Mouse (Mus musculus) forebrain, postnatal 0 days (tissue): ENCODE measurements at regions not wholly inside any gene's neighbourhood (a gene's known extent, or its start where the extent isn't known, plus 50 kb on each side); places are given as distances from the start of the nearest gene placed in this dataset.

Experiments used
- ATAC-seq: fragments of 200-750 bp; cut with Nextera tagmentation; 2 replicates; pipeline ENCODE4 v1.8.0; 2017; ENCODE audit warnings: mild to moderate bottlenecking, moderate library complexity
- DNase-seq: peaks from one replicate; pipeline ENCODE4 v3.0.0-alpha.2; 2015
- H3K27ac ChIP-seq: fragments of 300-500 bp; sonication (generic); 2 replicates; pipeline ENCODE4 v1.5.1; 2014; ENCODE audit warnings: low read depth, mild to moderate bottlenecking, antibody characterized with exemption, low read length, moderate library complexity, mixed read lengths
- H3K27me3 ChIP-seq: fragments of 300-500 bp; sonication (generic); 2 replicates; pipeline ENCODE4 v1.6.1; 2014; ENCODE audit warnings: mild to moderate bottlenecking, low read length, mixed read lengths; ENCODE audit not compliant: insufficient read depth
- H3K36me3 ChIP-seq: fragments of 300-500 bp; sonication (generic); 2 replicates; pipeline ENCODE4 v1.6.1; 2014; ENCODE audit warnings: mild to moderate bottlenecking, moderate library complexity; ENCODE audit not compliant: insufficient read depth
- H3K4me1 ChIP-seq: fragments of 300-500 bp; sonication (generic); 2 replicates; pipeline ENCODE4 v1.6.1; 2014; ENCODE audit warnings: antibody characterized with exemption; ENCODE audit not compliant: insufficient read depth
- H3K4me2 ChIP-seq: fragments of 300-500 bp; sonication (generic); 2 replicates; pipeline ENCODE4 v1.6.1; 2014; ENCODE audit warnings: low read depth, mild to moderate bottlenecking, moderate library complexity
- H3K4me3 ChIP-seq: fragments of 300-500 bp; sonication (generic); 2 replicates; pipeline ENCODE4 v1.5.1; 2014; ENCODE audit warnings: low read depth, low read length, mixed read lengths
- H3K9ac ChIP-seq: fragments of 300-500 bp; sonication (generic); 2 replicates; pipeline ENCODE4 v1.6.1; 2014; ENCODE audit warnings: mild to moderate bottlenecking
- H3K9me3 ChIP-seq: fragments of 300-500 bp; sonication (generic); 2 replicates; pipeline ENCODE4 v1.6.1; 2016; ENCODE audit warnings: low read length
- CTCF ChIP-seq: sonication (generic); IDR thresholded peaks from 2 replicates; pipeline ENCODE4 v1.5.1; 2016; ENCODE audit warnings: antibody characterized with exemption, control low read depth, low read depth
- WGBS: fragments of 180-500 bp; shearing (Covaris S2); extraction: QIAGEN DNeasy Blood & Tissue Kit; methylation state at CpG from one replicate; pipeline ENCODE4 v1.1.7; 2014; 5-methylcytosine and 5-hydroxymethylcytosine counted together

- Histone ChIP-seq H3K9me3 (no peaks in the 10 kb centered on the region), H3K36me3 (no peaks in the 10 kb centered on the region), H3K4me3 (peak overlapping the region; percentile 41), H3K27me3 (no peaks in the 10 kb centered on the region), H3K4me1 (peaks cover 24% of the 10 kb centered on the region), H3K27ac (peak overlapping the region; percentile 91), H3K9ac (peak overlapping the region; percentile 70), H3K4me2 (peak overlapping the region; percentile 65)
- DNase-seq (peak; percentile 63), ATAC-seq (no peak)
- no peak for TF ChIP-seq CTCF
- 28% methylated on average over 5 of the region's 5 CpGs for WGBS
Measured at GRCm38 (mm10) chr1:42262606-42263005, 433.0 kb upstream of the Pou3f3 start.

DNA sequence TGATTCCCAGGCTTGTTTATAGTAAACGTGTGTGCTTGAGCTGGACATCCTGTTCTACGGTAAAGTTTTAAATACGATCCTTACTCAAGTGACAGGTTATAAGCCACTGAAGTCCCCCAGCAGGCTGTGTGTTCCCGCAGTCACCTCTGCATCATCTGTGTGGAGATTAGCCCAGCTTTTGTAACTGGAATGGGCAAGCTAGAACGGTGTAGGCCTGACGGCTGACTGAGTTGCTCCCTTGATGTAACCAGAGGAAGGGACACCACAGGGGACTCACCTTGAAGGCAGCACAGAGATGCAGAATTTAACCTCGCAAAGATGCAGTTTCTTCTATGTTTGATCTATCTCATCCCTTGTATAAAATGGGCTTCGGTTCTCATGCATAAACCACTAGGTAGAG lies 418.4 kb upstream of the Pou3f3 start:
- H3K9me3 ChIP-seq = no peaks in the 10 kb centered on the region
- TF ChIP-seq CTCF = no peak
- DNase-seq (no peak), ATAC-seq (no peak)
- WGBS = 33% methylated on average over 8 of the region's 8 CpGs
- H3K4me3 ChIP-seq = no peak overlapping the region
- no peaks in the 10 kb centered on the region for H3K27me3 ChIP-seq
- H3K36me3 ChIP-seq = no peaks in the 10 kb centered on the region
- no peak overlapping the region; the same call in 1 of the 2 replicates for H3K4me2 ChIP-seq
- no peak overlapping the region for H3K9ac ChIP-seq
- no peaks in the 10 kb centered on the region for H3K4me1 ChIP-seq
- H3K27ac ChIP-seq = no peak overlapping the region

GRCm38 (mm10) chr1:42295841-42296240 lies 399.7 kb upstream of the Pou3f3 start:
- Histone ChIP-seq H3K9ac (no peak overlapping the region), H3K9me3 (no peaks in the 10 kb centered on the region), H3K27me3 (no peaks in the 10 kb centered on the region), H3K4me2 (0 out of 2 replicates have a peak overlapping the region, but pooled peaks have one; percentile 0), H3K4me3 (no peak overlapping the region), H3K4me1 (no peaks in the 10 kb centered on the region), H3K27ac (no peak overlapping the region), H3K36me3 (no peaks in the 10 kb centered on the region)
- DNase-seq = no peak
- ATAC-seq = no peak
- WGBS = 63% methylated on average over 10 of the region's 10 CpGs
- no peak for TF ChIP-seq CTCF

DNA sequence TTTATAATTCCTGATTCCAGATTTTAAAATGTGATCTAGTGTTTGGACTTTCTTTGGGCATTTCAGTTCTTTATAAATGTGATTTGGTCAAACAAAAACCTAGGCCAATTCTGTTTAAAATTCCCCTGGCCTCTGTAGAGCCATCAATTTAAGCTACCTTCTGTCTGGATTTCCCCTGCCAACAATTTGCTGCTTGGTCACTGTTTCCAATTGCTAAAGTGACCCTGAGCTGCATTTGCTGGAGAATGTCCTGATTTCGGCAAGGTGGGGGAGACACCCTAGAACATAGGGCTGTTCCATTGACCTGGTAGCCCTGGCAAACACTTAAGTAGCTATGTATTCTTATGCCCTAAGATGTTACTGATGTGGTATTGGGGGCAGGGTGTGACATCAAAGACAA lies 386.3 kb upstream of the Pou3f3 start:
- no peak for TF ChIP-seq CTCF
- H3K9me3 ChIP-seq = no peaks in the 10 kb centered on the region
- no peaks in the 10 kb centered on the region for H3K36me3 ChIP-seq
- H3K4me1 ChIP-seq = no peaks in the 10 kb centered on the region
- ATAC-seq (no peak), DNase-seq (no peak)
- H3K27ac ChIP-seq = no peak overlapping the region
- H3K9ac ChIP-seq = no peak overlapping the region
- 86% methylated on average over 1 of the region's 1 CpGs for WGBS
- no peak overlapping the region for H3K4me3 ChIP-seq
- H3K27me3 ChIP-seq = no peaks in the 10 kb centered on the region
- no peak overlapping the region for H3K4me2 ChIP-seq

- Histone ChIP-seq H3K9me3 (no peaks in the 10 kb centered on the region), H3K4me2 (no peak overlapping the region), H3K27ac (no peak overlapping the region), H3K9ac (no peak overlapping the region), H3K36me3 (no peaks in the 10 kb centered on the region), H3K4me1 (no peaks in the 10 kb centered on the region), H3K27me3 (no peaks in the 10 kb centered on the region), H3K4me3 (no peak overlapping the region)
- TF ChIP-seq CTCF = no peak
- DNase-seq (no peak), ATAC-seq (no peak)
- WGBS = 94% methylated on average over 4 of the region's 4 CpGs
Measured at GRCm38 (mm10) chr1:42313494-42313893, 382.1 kb upstream of the Pou3f3 start.

- no peak for TF ChIP-seq CTCF
- DNase-seq = peak; percentile 55
- H3K36me3 ChIP-seq = no peaks in the 10 kb centered on the region
- H3K4me2 ChIP-seq = peak overlapping the region; percentile 41
- H3K27ac ChIP-seq = no peak overlapping the region
- no peaks in the 10 kb centered on the region for H3K27me3 ChIP-seq
- H3K4me1 ChIP-seq = peaks cover 15% of the 10 kb centered on the region; the same call in 1 of the 2 replicates
- WGBS = 34% methylated on average over 4 of the region's 4 CpGs
- peak; percentile 60; the same call in 1 of the 2 replicates for ATAC-seq
- no peak overlapping the region for H3K9ac ChIP-seq
- no peak overlapping the region for H3K4me3 ChIP-seq
- no peaks in the 10 kb centered on the region for H3K9me3 ChIP-seq
Measured at GRCm38 (mm10) chr1:42351884-42352283, 343.7 kb upstream of the Pou3f3 start.

DNA sequence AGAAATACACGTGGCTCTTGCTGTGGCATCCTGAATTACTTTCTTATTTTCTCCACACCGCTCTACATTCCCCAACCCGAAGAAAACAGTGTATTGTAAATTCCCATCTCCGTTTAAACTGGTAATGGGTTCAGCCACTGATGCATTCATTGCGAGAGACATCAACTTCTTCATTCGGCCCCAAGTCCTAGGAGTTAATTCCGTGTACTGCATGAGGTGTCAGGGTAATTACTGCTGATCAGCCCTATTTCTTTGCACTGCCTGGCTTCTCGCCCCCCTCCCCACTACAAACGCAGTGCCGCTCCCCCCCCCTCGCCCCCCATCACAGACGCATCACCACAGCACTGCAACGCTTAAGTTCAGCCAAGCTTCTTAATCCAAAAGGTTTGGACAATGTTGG lies 343.2 kb upstream of the Pou3f3 start:
- no peak for TF ChIP-seq CTCF
- Histone ChIP-seq H3K9ac (no peak overlapping the region), H3K27ac (no peak overlapping the region), H3K36me3 (no peaks in the 10 kb centered on the region), H3K4me3 (peak overlapping the region; percentile 11; the same call in 1 of the 2 replicates), H3K4me1 (peaks cover 15% of the 10 kb centered on the region; the same call in 1 of the 2 replicates), H3K9me3 (no peaks in the 10 kb centered on the region), H3K27me3 (no peaks in the 10 kb centered on the region), H3K4me2 (peak overlapping the region; percentile 41)
- WGBS = 29% methylated on average over 13 of the region's 13 CpGs
- DNase-seq (no peak), ATAC-seq (no peak)
